Mouse (Mus musculus): ENCODE measurements at regions not wholly inside any gene's neighbourhood (a gene's known extent, or its start where the extent isn't known, plus 50 kb on each side); places are given as distances from the start of the nearest gene placed in this dataset.

DNA sequence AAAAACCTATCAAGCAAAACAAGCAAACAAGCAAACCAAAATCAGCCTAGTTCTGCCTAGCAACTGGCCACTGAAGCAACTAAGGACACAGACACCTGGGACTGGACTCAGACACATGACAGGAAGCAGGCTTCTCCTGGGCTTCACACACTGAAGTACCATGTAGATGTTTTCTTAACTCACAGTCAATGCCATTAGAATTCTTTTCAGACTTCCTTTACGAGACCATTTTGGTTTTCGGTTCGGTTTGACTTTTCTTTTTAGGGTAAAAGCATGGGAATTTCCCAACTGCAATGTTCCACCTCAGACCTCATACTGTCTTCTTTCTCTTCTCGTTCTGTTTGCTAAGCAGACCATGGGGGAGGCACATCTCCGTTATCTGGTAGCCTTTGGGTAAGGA lies 114.7 kb upstream of the Tbl1xr1 start:
- TF ChIP-seq CTCF (IDR thresholded peaks at IDR 0.05; ENCODE audit: insufficient read depth, low read depth, low read length) (no peak), POLR2A (IDR thresholded peaks at IDR 0.05; ENCODE audit: insufficient read depth, low read depth, low read length) (no peak)
